Mouse (Mus musculus): ENCODE measurements around the gene Rps24. TPM values are rescaled to one million over a fixed set of nuclear protein-coding genes. Genes with fewer than 3 reads are reported as not detected.

The Rps24 gene
- polyA plus RNA-seq, 1 experiment from 2014 or later = 597 TPM

DNA sequence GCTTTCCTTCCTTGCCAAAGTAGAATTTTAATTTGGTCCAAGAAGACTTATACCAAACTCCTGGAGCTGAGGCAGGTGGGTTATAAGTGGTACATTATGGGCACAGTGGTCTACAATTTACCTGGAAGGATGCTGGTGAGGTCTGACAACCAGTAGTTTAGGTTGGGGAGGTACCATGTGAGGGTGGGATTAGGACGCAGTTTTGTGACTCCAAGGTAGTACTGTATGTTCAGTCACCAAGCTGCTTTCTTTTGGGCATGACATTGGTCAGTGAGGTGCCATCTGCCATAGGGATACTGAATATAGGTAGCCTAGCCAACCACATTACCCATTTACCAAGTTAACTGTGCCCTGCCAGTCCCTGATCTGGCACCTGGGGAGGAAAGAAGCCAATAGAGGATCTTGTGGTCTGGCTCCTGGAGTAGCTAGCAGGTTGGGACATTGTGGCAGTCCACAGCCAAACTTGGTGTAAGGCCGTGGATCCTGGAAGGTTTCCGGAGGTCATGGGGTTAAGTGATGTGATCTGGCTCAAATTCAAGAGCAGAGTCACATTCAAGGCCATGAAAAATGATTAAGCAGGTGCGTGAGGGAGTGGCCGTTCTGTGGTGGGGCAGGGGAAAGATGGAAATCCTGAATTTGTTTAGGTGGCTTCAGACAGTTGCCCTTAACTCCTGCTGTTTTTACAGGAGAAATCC, 11.8 kb downstream of the Rps24 start:
- 0 out of 2 replicates have a peak overlapping the region, but pooled peaks have one; percentile 20 for H3K27ac ChIP-seq (replicated peaks)
- WGBS = 65% methylated on average over 5 of the region's 5 CpGs
- H3K4me1 ChIP-seq = peaks cover 29% of the 10 kb centered on the region
- 0 out of 2 replicates have a peak, but pooled peaks cover 2% of the 10 kb centered on the region for H3K9me3 ChIP-seq
- H3K27me3 ChIP-seq (replicated peaks) = no peaks in the 10 kb centered on the region
- ATAC-seq (ENCODE audit: extremely low read depth, insufficient number of reproducible peaks, low FRiP score, low TSS enrichment) = no peak
- peaks cover 62% of the 10 kb centered on the region for H3K36me3 ChIP-seq
- no peak overlapping the region for H3K9ac ChIP-seq
- no peak overlapping the region for H3K4me3 ChIP-seq
- no peak overlapping the region for H3K4me2 ChIP-seq

DNA sequence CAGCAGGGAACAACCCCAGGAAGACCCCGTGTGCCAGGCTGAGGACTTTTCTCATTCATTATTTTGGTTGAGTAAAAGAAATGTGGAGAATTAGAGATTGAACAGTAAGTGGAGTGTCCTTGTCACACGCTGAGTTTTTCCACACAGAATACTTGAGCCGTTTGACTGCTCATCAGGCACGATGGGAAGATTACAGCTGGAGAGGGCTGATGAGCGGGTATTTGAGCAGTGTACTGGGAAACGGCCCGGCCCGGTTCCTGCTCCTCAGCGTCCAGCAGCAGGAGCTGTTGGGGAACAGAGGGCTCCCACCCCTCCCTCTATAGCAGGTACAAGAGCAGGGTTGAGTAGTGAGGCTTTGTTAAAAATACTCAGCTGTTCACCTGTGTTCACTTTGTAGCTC, 12.6 kb downstream of the Rps24 start:
- Histone ChIP-seq H3K4me3 (no peak overlapping the region), H3K27me3 (replicated peaks) (no peaks in the 10 kb centered on the region), H3K9me3 (0 out of 2 replicates have a peak, but pooled peaks cover 3% of the 10 kb centered on the region), H3K36me3 (peaks cover 55% of the 10 kb centered on the region), H3K27ac (replicated peaks) (no peak overlapping the region), H3K4me1 (peaks cover 21% of the 10 kb centered on the region), H3K9ac (no peak overlapping the region), H3K4me2 (no peak overlapping the region)
- no peak for ATAC-seq (ENCODE audit: extremely low read depth, insufficient number of reproducible peaks, low FRiP score, low TSS enrichment)
- 34% methylated on average over 9 of the region's 9 CpGs for WGBS

DNA sequence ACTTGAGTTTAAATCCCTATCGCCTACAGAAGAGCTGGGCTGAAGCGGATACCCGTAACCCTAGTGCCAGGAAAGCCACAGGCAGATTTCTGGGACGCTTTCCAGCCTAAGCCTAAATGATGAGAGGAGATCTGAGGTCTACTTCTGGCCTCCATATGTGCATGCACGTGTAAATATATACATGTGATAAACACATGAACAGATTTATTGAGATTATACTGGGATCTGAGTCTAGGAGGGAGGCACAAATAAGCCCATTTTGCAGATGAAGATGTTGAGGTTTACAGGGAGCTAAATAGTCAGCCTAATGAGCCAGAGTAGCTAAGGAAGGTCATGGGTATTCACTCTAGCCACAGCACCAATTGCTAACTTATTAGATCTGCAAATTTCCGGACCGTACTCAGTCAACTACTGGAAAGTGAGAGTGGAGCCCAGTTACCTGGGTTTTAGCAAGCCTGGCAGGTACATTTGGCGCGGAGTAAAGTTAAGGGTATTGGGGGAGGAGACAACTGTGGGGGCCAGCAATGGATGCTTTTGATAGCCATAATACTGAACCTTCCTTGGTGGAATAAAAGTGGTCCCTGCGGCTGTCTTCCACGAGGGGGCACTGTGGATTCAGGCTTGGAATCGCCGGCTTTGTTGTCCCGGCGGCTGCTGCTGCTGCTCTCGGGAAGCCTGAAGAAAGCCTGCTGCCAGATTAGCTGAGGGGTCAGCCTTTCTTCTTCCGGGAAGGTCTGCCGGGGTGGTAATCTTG, 13.3 kb downstream of the Rps24 start:
- Histone ChIP-seq H3K4me3 (peak overlapping the region; percentile 27; the same call in 1 of the 2 replicates), H3K4me2 (peak overlapping the region; percentile 60), H3K9me3 (0 out of 2 replicates have a peak, but pooled peaks cover 3% of the 10 kb centered on the region), H3K9ac (peak overlapping the region; percentile 75), H3K27me3 (replicated peaks) (no peaks in the 10 kb centered on the region), H3K27ac (replicated peaks) (peak overlapping the region; percentile 45), H3K36me3 (peaks cover 47% of the 10 kb centered on the region), H3K4me1 (peaks cover 14% of the 10 kb centered on the region)
- 19% methylated on average over 18 of the region's 18 CpGs for WGBS
- ATAC-seq (ENCODE audit: extremely low read depth, insufficient number of reproducible peaks, low FRiP score, low TSS enrichment) = no peak; the same call in 1 of the 2 replicates

DNA sequence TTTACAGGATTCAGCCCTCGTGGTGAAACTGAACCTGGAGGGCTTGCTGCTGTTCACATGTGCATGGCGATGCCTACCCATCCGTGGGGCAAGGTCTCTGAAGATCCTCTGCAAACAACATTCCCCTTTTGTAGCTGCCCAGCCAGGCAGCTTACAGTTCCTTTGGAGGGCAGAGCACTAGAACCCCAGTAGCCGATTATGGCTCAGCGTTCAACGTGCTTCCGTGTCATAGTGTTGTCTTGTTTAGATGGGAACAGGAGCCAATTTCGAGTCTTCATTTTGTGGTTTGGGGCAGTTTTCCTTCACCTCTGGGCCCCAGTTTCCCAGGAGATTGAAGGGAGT, 13.9 kb downstream of the Rps24 start:
- 20% methylated on average over 8 of the region's 8 CpGs for WGBS
- H3K9me3 ChIP-seq = 0 out of 2 replicates have a peak, but pooled peaks cover 3% of the 10 kb centered on the region
- H3K27me3 ChIP-seq (replicated peaks) = no peaks in the 10 kb centered on the region
- 0 out of 2 replicates have a peak, but pooled peaks have one; percentile 27 for ATAC-seq (ENCODE audit: extremely low read depth, insufficient number of reproducible peaks, low FRiP score, low TSS enrichment)
- peak overlapping the region; percentile 75 for H3K9ac ChIP-seq
- H3K4me1 ChIP-seq = peaks cover 14% of the 10 kb centered on the region
- peak overlapping the region; percentile 45 for H3K27ac ChIP-seq (replicated peaks)
- H3K4me2 ChIP-seq = peak overlapping the region; percentile 60
- H3K36me3 ChIP-seq = peaks cover 41% of the 10 kb centered on the region
- peak overlapping the region; percentile 27; the same call in 1 of the 2 replicates for H3K4me3 ChIP-seq

DNA sequence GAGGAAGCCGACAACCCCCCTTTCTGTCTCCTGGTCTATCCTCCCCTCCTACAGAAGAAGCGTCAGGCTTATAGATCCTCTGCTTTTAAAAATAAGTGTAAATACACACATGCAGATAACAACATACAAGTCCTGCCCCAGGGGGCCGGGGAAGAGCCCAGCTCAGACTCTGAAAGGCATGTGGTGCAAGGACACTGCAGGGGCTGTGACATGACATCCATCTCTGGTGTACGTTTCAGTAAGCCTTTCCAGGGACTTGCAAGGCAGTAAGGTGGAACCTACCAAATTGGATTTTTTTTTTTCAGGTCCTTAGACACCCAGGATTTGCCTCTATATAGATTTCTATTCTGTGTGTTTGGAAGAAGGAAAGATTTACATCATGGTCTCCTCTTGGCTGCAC, 14.3 kb downstream of the Rps24 start:
- no peak for ATAC-seq (ENCODE audit: extremely low read depth, insufficient number of reproducible peaks, low FRiP score, low TSS enrichment)
- peaks cover 14% of the 10 kb centered on the region for H3K4me1 ChIP-seq
- peaks cover 37% of the 10 kb centered on the region for H3K36me3 ChIP-seq
- H3K4me2 ChIP-seq = peak overlapping the region; percentile 60
- H3K9me3 ChIP-seq = 0 out of 2 replicates have a peak, but pooled peaks cover 3% of the 10 kb centered on the region
- H3K27ac ChIP-seq (replicated peaks) = peak overlapping the region; percentile 45
- no peak overlapping the region for H3K4me3 ChIP-seq
- H3K27me3 ChIP-seq (replicated peaks) = no peaks in the 10 kb centered on the region
- 43% methylated on average over 4 of the region's 4 CpGs for WGBS
- peak overlapping the region; percentile 75 for H3K9ac ChIP-seq

DNA sequence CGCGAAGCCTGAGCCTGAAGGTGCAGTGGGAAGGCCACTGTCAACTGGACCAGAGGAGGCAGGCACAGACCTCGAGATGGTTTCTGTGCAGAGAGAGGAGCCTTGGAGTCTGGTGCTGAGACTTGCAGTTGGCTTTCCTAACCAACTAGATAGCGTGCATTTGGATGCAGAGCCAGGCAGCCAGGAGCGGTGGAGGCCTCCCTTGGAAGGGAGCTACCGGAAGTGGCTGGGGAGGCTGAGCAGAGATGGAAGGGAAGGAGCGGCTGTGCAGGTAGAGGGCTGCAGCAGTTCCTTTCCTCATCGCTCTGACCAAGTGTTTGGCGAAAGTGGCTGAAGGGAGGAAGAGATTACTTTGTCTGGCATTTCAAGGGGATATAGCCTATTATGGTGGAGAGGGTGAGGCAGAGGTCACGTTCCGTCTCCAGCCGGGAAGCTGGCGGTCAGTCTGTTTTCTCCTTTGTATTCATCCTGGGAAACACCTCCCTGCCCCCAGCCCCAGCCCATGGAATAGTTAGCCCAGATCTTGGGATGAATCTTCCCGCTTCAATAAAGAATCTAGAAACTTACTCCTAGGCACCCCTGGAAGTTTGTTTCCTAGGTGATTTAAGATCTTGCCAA, 20.6 kb downstream of the Rps24 start:
- peak overlapping the region; percentile 56 for H3K4me2 ChIP-seq
- WGBS = 20% methylated on average over 14 of the region's 14 CpGs
- H3K9me3 ChIP-seq = peaks cover 12% of the 10 kb centered on the region
- peaks cover 4% of the 10 kb centered on the region; the same call in 1 of the 2 replicates for H3K27me3 ChIP-seq (replicated peaks)
- H3K4me1 ChIP-seq = peaks cover 17% of the 10 kb centered on the region
- 0 out of 2 replicates have a peak overlapping the region, but pooled peaks have one; percentile 2 for H3K4me3 ChIP-seq
- no peaks in the 10 kb centered on the region for H3K36me3 ChIP-seq
- no peak overlapping the region; the same call in 1 of the 2 replicates for H3K27ac ChIP-seq (replicated peaks)
- ATAC-seq (ENCODE audit: extremely low read depth, insufficient number of reproducible peaks, low FRiP score, low TSS enrichment) = no peak
- no peak overlapping the region for H3K9ac ChIP-seq

DNA sequence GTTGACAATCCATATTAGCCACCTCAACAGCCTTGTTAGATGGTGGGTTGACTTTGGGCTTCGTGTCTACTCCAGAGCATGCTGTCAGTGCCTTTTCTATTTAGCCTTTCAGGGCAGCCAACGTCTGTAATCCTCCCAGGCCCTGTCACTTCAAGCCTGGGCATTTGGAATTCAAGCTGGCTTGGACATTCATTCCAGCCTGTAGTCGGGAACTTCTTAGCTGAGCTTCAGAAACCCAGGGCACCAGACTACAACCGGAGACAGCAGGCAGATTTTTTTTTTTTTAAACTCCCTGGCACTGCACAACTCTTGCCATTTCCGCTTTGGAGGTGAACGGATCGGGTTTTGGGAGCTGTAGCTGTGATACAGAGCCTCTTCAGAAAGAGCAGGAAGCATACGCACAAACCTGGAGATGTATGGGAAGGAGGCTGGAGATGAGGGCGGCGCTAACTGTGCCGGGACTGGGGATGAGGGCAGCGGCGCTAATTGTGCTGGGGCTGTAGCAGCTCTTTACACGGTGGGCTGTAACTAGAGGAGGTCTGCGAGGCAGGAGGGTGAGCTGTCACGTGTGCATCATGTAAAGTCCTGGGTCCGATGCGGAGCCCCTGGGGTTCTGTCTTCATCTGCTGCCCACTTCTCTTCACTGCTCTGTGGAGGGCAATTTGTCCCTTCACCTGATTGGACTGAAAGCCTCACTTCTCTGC, 21.3 kb downstream of the Rps24 start:
- H3K36me3 ChIP-seq = no peaks in the 10 kb centered on the region
- H3K4me1 ChIP-seq = peaks cover 17% of the 10 kb centered on the region
- peak overlapping the region; percentile 16 for H3K4me3 ChIP-seq
- no peak for ATAC-seq (ENCODE audit: extremely low read depth, insufficient number of reproducible peaks, low FRiP score, low TSS enrichment)
- no peak overlapping the region; the same call in 1 of the 2 replicates for H3K27ac ChIP-seq (replicated peaks)
- peak overlapping the region; percentile 8 for H3K9ac ChIP-seq
- peaks cover 4% of the 10 kb centered on the region; the same call in 1 of the 2 replicates for H3K27me3 ChIP-seq (replicated peaks)
- 28% methylated on average over 18 of the region's 18 CpGs for WGBS
- H3K4me2 ChIP-seq = peak overlapping the region; percentile 56
- peaks cover 12% of the 10 kb centered on the region for H3K9me3 ChIP-seq

DNA sequence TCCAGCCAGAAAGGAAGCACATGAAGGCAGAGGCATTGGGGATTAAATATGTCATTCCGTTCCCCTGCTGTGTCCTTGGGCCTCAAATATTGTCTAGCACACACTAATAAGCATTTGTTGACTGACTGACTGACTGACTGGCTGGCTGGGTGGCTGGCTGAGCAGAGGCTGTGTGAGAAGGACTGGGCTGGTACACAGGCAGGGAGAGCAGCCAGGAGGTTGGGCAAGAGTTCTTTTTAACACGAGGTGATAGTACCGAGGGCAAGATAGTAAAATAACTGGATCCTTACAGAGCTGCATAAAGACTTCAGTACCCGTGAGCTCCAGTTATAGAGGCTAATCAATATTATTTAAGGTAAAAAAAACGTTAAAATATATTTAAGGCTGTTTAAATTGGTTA, 22.6 kb downstream of the Rps24 start:
- peaks cover 17% of the 10 kb centered on the region for H3K4me1 ChIP-seq
- peaks cover 4% of the 10 kb centered on the region; the same call in 1 of the 2 replicates for H3K27me3 ChIP-seq (replicated peaks)
- no peak overlapping the region for H3K4me2 ChIP-seq
- ATAC-seq (ENCODE audit: extremely low read depth, insufficient number of reproducible peaks, low FRiP score, low TSS enrichment) = no peak
- H3K9ac ChIP-seq = no peak overlapping the region
- no peaks in the 10 kb centered on the region for H3K36me3 ChIP-seq
- H3K27ac ChIP-seq (replicated peaks) = no peak overlapping the region
- 63% methylated on average over 5 of the region's 5 CpGs for WGBS
- H3K9me3 ChIP-seq = peaks cover 9% of the 10 kb centered on the region
- no peak overlapping the region for H3K4me3 ChIP-seq

DNA sequence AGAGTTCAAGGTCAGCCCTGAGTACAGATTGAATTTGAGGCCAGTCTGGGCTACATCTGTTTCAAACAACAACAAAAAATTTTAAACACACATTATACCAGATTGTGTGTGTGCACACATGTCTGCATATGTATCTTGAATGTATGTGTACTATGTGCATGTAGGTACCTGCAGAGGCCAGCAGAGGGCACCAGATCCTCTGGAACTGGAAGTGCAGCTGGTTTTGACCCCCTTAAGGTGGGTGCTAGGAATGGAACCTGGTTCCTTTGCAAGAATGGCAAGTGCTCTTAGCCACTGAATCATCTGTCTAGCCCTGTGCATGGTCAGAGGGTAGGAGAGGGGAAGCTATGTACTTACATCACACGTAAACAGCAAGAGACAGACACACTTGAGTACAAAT, 23.3 kb downstream of the Rps24 start:
- no peak for ATAC-seq (ENCODE audit: extremely low read depth, insufficient number of reproducible peaks, low FRiP score, low TSS enrichment)
- Histone ChIP-seq H3K9me3 (peaks cover 9% of the 10 kb centered on the region), H3K27ac (replicated peaks) (no peak overlapping the region), H3K4me1 (peaks cover 17% of the 10 kb centered on the region), H3K27me3 (replicated peaks) (peaks cover 4% of the 10 kb centered on the region; the same call in 1 of the 2 replicates), H3K36me3 (no peaks in the 10 kb centered on the region), H3K4me3 (no peak overlapping the region), H3K4me2 (no peak overlapping the region), H3K9ac (no peak overlapping the region)
- 94% methylated on average over 1 of the region's 1 CpGs for WGBS

DNA sequence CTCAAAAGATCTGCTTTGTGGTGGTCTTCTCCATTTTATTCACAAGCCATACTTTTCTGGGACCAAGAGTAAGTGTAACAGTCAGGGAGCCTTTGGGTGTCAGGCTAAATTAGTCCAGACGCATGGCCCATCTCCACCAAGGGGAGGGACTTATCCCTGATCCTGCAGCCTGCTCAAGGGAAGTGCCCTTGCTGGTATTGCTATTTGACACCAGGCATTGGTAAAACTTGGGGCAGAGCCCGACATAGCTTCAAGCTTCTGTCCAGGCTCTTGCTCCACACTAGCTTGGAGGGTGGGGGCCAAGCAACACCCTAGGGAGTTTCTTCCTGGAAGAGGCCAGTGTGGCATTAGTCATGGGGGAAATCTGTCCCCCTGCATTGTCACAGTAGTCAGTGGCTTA, 23.8 kb downstream of the Rps24 start:
- Histone ChIP-seq H3K27me3 (replicated peaks) (peaks cover 4% of the 10 kb centered on the region; the same call in 1 of the 2 replicates), H3K27ac (replicated peaks) (no peak overlapping the region), H3K4me2 (no peak overlapping the region), H3K4me1 (peaks cover 17% of the 10 kb centered on the region), H3K9ac (no peak overlapping the region), H3K36me3 (no peaks in the 10 kb centered on the region), H3K9me3 (peaks cover 9% of the 10 kb centered on the region), H3K4me3 (no peak overlapping the region)
- no peak for ATAC-seq (ENCODE audit: extremely low read depth, insufficient number of reproducible peaks, low FRiP score, low TSS enrichment)
- WGBS = 74% methylated on average over 2 of the region's 2 CpGs
